Mouse (Mus musculus) limb, embryonic 15.5 days (tissue): Measurements from ENCODE around the gene Fam49a. TPM values are rescaled to one million over a fixed set of nuclear protein-coding genes. Genes with fewer than 3 reads are reported as not detected.
"Not testable (repeated sequence)": the region's sequence is repeated elsewhere in the genome, so short reads cannot be mapped to it uniquely, and the experiment has no call there.

Source experiments
- ATAC-seq: fragments of 200-750 bp; cut with Nextera tagmentation; 2 replicates; pipeline ENCODE4 v1.8.0; 2017; ENCODE audit warnings: low read depth, moderate TSS enrichment; ENCODE audit not compliant: insufficient number of reproducible peaks, low FRiP score, low TSS enrichment
- H3K27ac ChIP-seq: fragments of 300-500 bp; sonication (generic); 2 replicates; pipeline ENCODE4 v1.5.1; 2015; ENCODE audit warnings: moderate library complexity, mild to moderate bottlenecking, inconsistent platforms
- H3K27me3 ChIP-seq: fragments of 300-500 bp; sonication (generic); 2 replicates; pipeline ENCODE4 v1.6.1; 2015; ENCODE audit warnings: inconsistent platforms
- H3K36me3 ChIP-seq: fragments of 300-500 bp; sonication (generic); 2 replicates; pipeline ENCODE4 v1.6.1; 2015; ENCODE audit warnings: inconsistent platforms
- H3K4me1 ChIP-seq: fragments of 300-500 bp; sonication (generic); 2 replicates; pipeline ENCODE4 v1.6.1; 2015; ENCODE audit warnings: inconsistent platforms
- H3K4me2 ChIP-seq: fragments of 300-500 bp; sonication (generic); 2 replicates; pipeline ENCODE4 v1.6.1; 2015; ENCODE audit warnings: mild to moderate bottlenecking, inconsistent platforms
- H3K4me3 ChIP-seq: fragments of 300-500 bp; sonication (generic); 2 replicates; pipeline ENCODE4 v1.5.1; 2015; ENCODE audit warnings: mild to moderate bottlenecking, inconsistent platforms
- H3K9ac ChIP-seq: fragments of 300-500 bp; sonication (generic); 2 replicates; pipeline ENCODE4 v1.6.1; 2015; ENCODE audit warnings: inconsistent platforms
- H3K9me3 ChIP-seq: fragments of 300-500 bp; sonication (generic); 2 replicates; pipeline ENCODE4 v1.6.1; 2016; ENCODE audit warnings: inconsistent platforms
- WGBS: fragments of 180-500 bp; shearing (Covaris S2); methylation state at CpG from one replicate; pipeline ENCODE4 v1.1.7; 2015; 5-methylcytosine and 5-hydroxymethylcytosine counted together
- polyA plus RNA-seq: library from polyadenylated mRNA; unstranded; fragments of >200 nt; fragmentation: Nextera tagmentation; extraction: Ambion mirVana; gene quantifications from 2 replicates; pipeline ENCODE4 v1.2.1, GENCODE M21; 2015

Fam49a gene
- polyA plus RNA-seq, 1 experiment from 2014 or later, result 9.8 TPM

DNA sequence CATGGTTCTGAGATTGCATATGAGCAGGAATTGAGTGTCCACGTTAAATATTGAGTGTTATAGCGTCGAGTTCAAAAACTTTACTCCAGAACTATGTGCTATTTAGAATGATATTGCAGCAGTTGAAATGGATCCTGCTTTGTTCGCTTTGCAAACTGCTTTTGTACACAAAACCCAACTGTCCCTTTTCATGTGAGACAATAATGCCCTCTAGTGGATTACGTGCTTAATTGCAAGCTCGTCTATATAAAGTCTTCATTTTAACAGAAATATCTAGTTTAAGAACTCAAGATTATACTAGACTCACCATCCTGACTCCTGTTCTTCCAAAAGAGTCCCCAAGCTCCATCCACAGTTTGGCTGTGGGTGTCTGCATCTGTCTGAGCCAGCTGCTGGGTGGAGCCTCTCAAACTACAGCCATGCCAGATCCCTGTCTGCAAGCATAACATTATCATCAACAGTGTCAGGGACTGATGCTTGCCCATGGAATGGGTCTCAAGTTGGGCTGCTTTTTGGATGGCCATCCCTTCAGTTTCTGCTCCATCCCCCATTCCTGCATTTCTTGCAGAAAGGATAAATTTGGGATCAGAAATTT is 56.3 kb downstream of the Fam49a start:
- Histone ChIP-seq H3K36me3 (no peaks in the 10 kb centered on the region), H3K4me3 (no peak overlapping the region), H3K27ac (no peak overlapping the region), H3K9me3 (no peaks in the 10 kb centered on the region), H3K4me1 (no peaks in the 10 kb centered on the region; the same call in 1 of the 2 replicates), H3K9ac (no peak overlapping the region), H3K4me2 (no peak overlapping the region), H3K27me3 (no peaks in the 10 kb centered on the region)
- ATAC-seq, result no peak
- 5% methylated on average over 6 of the region's 6 CpGs for WGBS

GRCm38 (mm10) chr12:12320693-12321092 is 58.8 kb downstream of the Fam49a start:
- no peaks in the 10 kb centered on the region for H3K27me3 ChIP-seq
- H3K27ac ChIP-seq, result no peak overlapping the region
- ATAC-seq, result no peak
- WGBS, result 88% methylated on average over 2 of the region's 2 CpGs
- H3K9ac ChIP-seq, result no peak overlapping the region
- peaks cover 4% of the 10 kb centered on the region; the same call in 1 of the 2 replicates for H3K4me1 ChIP-seq
- no peaks in the 10 kb centered on the region for H3K9me3 ChIP-seq
- no peak overlapping the region for H3K4me2 ChIP-seq
- H3K36me3 ChIP-seq, result no peaks in the 10 kb centered on the region
- no peak overlapping the region for H3K4me3 ChIP-seq

DNA sequence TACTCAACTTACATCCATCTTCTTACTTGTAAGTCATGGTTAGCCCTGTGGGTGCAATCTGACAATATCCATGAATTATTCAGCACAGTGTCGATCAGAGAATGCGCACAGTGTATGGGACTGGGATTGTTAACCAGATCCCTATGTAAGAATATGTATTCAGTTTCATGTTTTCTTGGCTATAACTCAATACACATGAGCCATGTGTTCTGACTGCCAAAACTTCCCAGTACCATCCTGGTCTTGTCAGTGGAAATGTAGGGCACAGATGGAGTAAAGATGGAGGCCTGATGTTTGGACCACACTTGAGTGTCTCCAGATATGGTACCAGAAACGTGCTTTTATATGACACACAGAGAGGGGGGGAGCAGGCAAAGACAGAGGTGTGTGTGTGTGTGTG is 59.2 kb downstream of the Fam49a start:
- no peak overlapping the region for H3K27ac ChIP-seq

GRCm38 (mm10) chr12:12323084-12323483 is 61.1 kb downstream of the Fam49a start:
- no peaks in the 10 kb centered on the region for H3K9me3 ChIP-seq
- no peaks in the 10 kb centered on the region for H3K27me3 ChIP-seq
- H3K9ac ChIP-seq, result no peak overlapping the region
- peaks cover 7% of the 10 kb centered on the region; the same call in 1 of the 2 replicates for H3K4me1 ChIP-seq
- no peak overlapping the region for H3K27ac ChIP-seq
- H3K4me2 ChIP-seq, result no peak overlapping the region
- H3K4me3 ChIP-seq, result no peak overlapping the region
- no peak for ATAC-seq
- 89% methylated on average over 5 of the region's 5 CpGs for WGBS
- H3K36me3 ChIP-seq, result no peaks in the 10 kb centered on the region

More for the DNA sequence above, 59.2 kb downstream of the Fam49a start:
- no peak overlapping the region for H3K9ac ChIP-seq
- H3K9me3 ChIP-seq, result no peaks in the 10 kb centered on the region
- H3K27me3 ChIP-seq, result no peaks in the 10 kb centered on the region
- no peak overlapping the region for H3K4me3 ChIP-seq
- H3K4me1 ChIP-seq, result peaks cover 4% of the 10 kb centered on the region; the same call in 1 of the 2 replicates
- ATAC-seq, result no peak
- WGBS, result 73% methylated on average over 3 of the region's 3 CpGs
- H3K4me2 ChIP-seq, result no peak overlapping the region
- H3K36me3 ChIP-seq, result no peaks in the 10 kb centered on the region

GRCm38 (mm10) chr12:12323616-12324223 is 61.8 kb downstream of the Fam49a start:
- peak; percentile 83 for ATAC-seq
- no peaks in the 10 kb centered on the region for H3K27me3 ChIP-seq
- H3K9ac ChIP-seq, result no peak overlapping the region
- H3K36me3 ChIP-seq, result no peaks in the 10 kb centered on the region
- H3K9me3 ChIP-seq, result no peaks in the 10 kb centered on the region
- WGBS, result 11% methylated on average over 18 of the region's 18 CpGs
- peak overlapping the region; percentile 55 for H3K4me2 ChIP-seq
- peak overlapping the region; percentile 75 for H3K27ac ChIP-seq
- H3K4me3 ChIP-seq, result peak overlapping the region; percentile 30
- H3K4me1 ChIP-seq, result peaks cover 7% of the 10 kb centered on the region; the same call in 1 of the 2 replicates

DNA sequence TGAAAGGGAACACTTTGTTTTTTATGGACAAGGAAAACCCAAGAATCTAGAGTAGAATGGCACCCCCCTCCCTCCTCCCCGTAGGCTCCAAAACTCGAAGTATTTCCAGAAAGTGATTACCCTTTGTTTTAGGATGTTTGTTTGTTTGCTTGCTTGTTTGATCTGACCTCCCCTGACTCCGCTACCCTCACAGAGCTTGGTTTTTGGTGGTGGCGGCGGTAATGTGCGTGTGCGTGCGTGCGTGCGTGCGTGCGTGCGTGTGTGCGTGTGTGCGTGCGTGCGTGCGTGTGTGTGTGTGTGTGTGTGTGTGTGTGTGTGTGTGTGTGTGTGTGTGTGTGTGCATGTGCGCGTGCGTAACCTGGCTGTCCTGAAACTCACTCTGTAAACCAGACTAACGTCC is 62.3 kb downstream of the Fam49a start:
- not testable (repeated sequence) for H3K36me3 ChIP-seq, ATAC-seq, H3K4me2 ChIP-seq, H3K27ac ChIP-seq, H3K9ac ChIP-seq, H3K4me1 ChIP-seq, H3K9me3 ChIP-seq, H3K27me3 ChIP-seq
- peak overlapping the region; percentile 30; the same call in 1 of the 2 replicates for H3K4me3 ChIP-seq
- 97% methylated on average over 19 of the region's 22 CpGs for WGBS

DNA sequence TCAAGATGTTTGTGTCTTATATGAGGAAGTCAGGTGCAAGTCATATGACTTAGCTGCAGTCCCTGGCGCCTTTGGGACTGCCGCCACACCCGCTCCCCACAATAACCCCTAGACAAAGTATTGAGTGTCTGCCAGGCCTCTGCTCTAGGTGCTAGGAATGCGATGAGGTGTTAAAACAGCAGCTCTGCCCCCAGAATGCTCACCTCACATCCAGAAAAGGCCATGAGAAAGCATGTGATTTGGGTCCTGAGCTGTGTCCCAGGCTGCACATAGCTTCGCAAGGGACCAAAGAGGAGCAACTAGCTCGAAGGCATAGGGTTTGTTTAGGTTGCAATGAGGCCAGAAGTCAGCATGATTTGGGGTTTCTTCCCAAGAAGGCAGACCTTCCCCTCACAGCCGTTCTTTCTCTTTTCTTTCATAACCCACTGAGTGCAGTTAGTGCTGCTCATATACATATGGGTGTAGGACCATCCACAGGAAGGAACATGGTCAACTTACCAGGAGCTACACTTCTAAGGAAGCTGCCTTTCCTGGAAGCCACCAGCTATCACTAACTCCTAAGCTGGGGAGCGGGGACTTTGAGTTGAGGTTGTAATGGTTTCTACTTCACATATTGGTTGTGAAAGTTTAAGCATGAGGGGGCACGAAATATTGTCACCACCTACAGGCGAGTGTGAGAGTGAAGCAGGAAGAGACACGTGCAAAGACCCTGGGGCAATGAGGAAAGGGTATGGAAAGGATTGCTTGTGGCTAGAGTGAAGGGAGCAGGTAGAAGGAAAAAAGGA is 71.8 kb downstream of the Fam49a start:
- ATAC-seq, result no peak
- no peak overlapping the region for H3K4me2 ChIP-seq

GRCm38 (mm10) chr12:12334486-12334885 is 72.5 kb downstream of the Fam49a start:
- no peak for ATAC-seq

More for the DNA sequence above, 71.8 kb downstream of the Fam49a start:
- no peak overlapping the region for H3K27ac ChIP-seq
- H3K9ac ChIP-seq, result no peak overlapping the region
- no peaks in the 10 kb centered on the region for H3K27me3 ChIP-seq
- no peaks in the 10 kb centered on the region for H3K36me3 ChIP-seq
- no peaks in the 10 kb centered on the region for H3K4me1 ChIP-seq
- no peak overlapping the region for H3K4me3 ChIP-seq
- WGBS, result 87% methylated on average over 11 of the region's 11 CpGs
- no peaks in the 10 kb centered on the region for H3K9me3 ChIP-seq

GRCm38 (mm10) chr12:12335566-12335965 is 73.6 kb downstream of the Fam49a start:
- Histone ChIP-seq H3K27me3 (no peaks in the 10 kb centered on the region), H3K27ac (no peak overlapping the region), H3K9ac (no peak overlapping the region), H3K9me3 (no peaks in the 10 kb centered on the region), H3K4me2 (no peak overlapping the region), H3K36me3 (no peaks in the 10 kb centered on the region), H3K4me1 (no peaks in the 10 kb centered on the region), H3K4me3 (no peak overlapping the region)
- ATAC-seq, result no peak
- 90% methylated on average over 7 of the region's 7 CpGs for WGBS

More at GRCm38 (mm10) chr12:12334486-12334885, 72.5 kb downstream of the Fam49a start:
- no peaks in the 10 kb centered on the region for H3K4me1 ChIP-seq
- no peak overlapping the region for H3K4me3 ChIP-seq
- H3K9me3 ChIP-seq, result no peaks in the 10 kb centered on the region
- H3K4me2 ChIP-seq, result no peak overlapping the region
- H3K36me3 ChIP-seq, result no peaks in the 10 kb centered on the region
- H3K27me3 ChIP-seq, result no peaks in the 10 kb centered on the region
- WGBS, result 85% methylated on average over 5 of the region's 5 CpGs
- H3K9ac ChIP-seq, result no peak overlapping the region
- no peak overlapping the region for H3K27ac ChIP-seq

DNA sequence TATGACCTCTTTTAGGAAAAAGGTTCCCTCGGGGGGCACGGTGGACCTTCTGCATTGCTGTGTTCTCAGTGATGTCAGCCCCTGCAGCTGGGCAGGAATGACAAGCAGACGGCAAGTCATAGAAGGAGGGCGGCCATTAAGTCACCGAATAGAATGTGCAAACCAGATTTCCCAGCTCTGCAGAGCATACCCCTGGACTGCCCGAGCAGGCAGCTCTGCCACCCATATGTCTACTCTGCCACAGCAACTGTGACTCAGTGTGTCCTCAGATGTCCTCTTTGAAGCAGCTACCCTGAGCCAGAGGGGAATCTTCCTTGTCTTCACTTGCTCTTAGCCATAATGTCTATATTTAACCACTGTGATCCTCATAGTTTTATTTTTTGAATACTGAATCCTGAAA is 75.4 kb downstream of the Fam49a start:
- Histone ChIP-seq H3K9ac (no peak overlapping the region), H3K36me3 (no peaks in the 10 kb centered on the region), H3K4me2 (no peak overlapping the region), H3K27ac (no peak overlapping the region), H3K4me3 (no peak overlapping the region), H3K27me3 (no peaks in the 10 kb centered on the region), H3K9me3 (no peaks in the 10 kb centered on the region), H3K4me1 (no peaks in the 10 kb centered on the region)
- ATAC-seq, result no peak
- 76% methylated on average over 6 of the region's 6 CpGs for WGBS

DNA sequence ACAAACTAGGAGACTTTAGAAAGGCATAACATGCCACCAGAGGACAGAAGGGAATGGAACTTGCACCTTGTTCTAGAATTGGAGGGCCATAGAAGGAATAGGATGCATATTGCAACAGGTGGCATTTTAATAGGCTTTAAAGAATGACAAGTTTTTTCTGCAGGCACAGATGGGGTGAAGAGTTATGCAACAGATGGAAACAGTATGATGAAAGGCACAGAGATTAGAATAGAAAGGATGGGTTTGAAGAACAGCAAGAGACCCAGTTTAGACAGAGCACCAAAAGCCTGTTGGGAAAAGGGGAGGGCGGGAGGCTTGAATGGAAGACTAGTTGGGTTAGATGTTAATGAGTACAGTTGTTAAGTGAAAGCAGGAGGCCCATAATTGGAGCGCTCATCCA is 81.4 kb downstream of the Fam49a start:
- Histone ChIP-seq H3K27me3 (no peaks in the 10 kb centered on the region), H3K4me3 (no peak overlapping the region)

GRCm38 (mm10) chr12:12348625-12349024 is 86.7 kb downstream of the Fam49a start:
- Histone ChIP-seq H3K4me1 (no peaks in the 10 kb centered on the region), H3K9me3 (no peaks in the 10 kb centered on the region), H3K4me3 (no peak overlapping the region), H3K9ac (no peak overlapping the region), H3K27ac (no peak overlapping the region), H3K27me3 (no peaks in the 10 kb centered on the region), H3K36me3 (no peaks in the 10 kb centered on the region), H3K4me2 (no peak overlapping the region)
- WGBS, result 70% methylated on average over 2 of the region's 2 CpGs
- no peak for ATAC-seq

More for the DNA sequence above, 81.4 kb downstream of the Fam49a start:
- Histone ChIP-seq H3K4me2 (no peak overlapping the region), H3K27ac (no peak overlapping the region), H3K9ac (no peak overlapping the region), H3K36me3 (no peaks in the 10 kb centered on the region), H3K9me3 (no peaks in the 10 kb centered on the region), H3K4me1 (no peaks in the 10 kb centered on the region)
- no peak for ATAC-seq
- 90% methylated on average over 2 of the region's 2 CpGs for WGBS
